Mouse (Mus musculus) ES-E14 (cell line): ENCODE measurements at regions not wholly inside any gene's neighbourhood (a gene's known extent, or its start where the extent isn't known, plus 50 kb on each side); places are given as distances from the start of the nearest gene placed in this dataset.

ENCODE experiments used
- CHD2 ChIP-seq: IDR thresholded peaks from 2 replicates; pipeline ENCODE4 v1.6.1; 2014; ENCODE audit warnings: mild to moderate bottlenecking, low read depth, low read length, inconsistent platforms
- HCFC1 ChIP-seq: IDR thresholded peaks from 2 replicates; pipeline ENCODE4 v1.6.1; 2012; ENCODE audit warnings: low read length, inconsistent platforms, borderline replicate concordance; ENCODE audit not compliant: insufficient read depth
- MAFK ChIP-seq: IDR thresholded peaks from 2 replicates; pipeline ENCODE4 v1.6.1; 2014; ENCODE audit warnings: mild to moderate bottlenecking, low read depth, low read length, inconsistent platforms; ENCODE audit not compliant: insufficient read depth
- ZC3H11A ChIP-seq: IDR thresholded peaks from 2 replicates; pipeline ENCODE4 v1.6.1; 2012; ENCODE audit warnings: low read depth, mild to moderate bottlenecking, inconsistent platforms, low read length, borderline replicate concordance
- ZNF384 ChIP-seq: IDR thresholded peaks from 2 replicates; pipeline ENCODE4 v1.6.1; 2012; ENCODE audit warnings: low read depth, low read length, inconsistent platforms

GRCm38 (mm10) chr4:53210685-53211084 is 51.0 kb upstream of the Abca1 start:
- no peak for TF ChIP-seq MAFK
- TF ChIP-seq HCFC1: no peak
- no peak for TF ChIP-seq ZC3H11A
- TF ChIP-seq CHD2: no peak
- TF ChIP-seq ZNF384: no peak
